Mouse (Mus musculus) left cerebral cortex, adult 8-10 months (tissue): ENCODE results near the gene Tlr12. TPM values are rescaled to one million over a fixed set of nuclear protein-coding genes. Genes with fewer than 3 reads are reported as not detected.
"Not testable (repeated sequence)": the region's sequence is repeated elsewhere in the genome, so short reads cannot be mapped to it uniquely, and the experiment has no call there.

Experiments used
- DNase-seq, 2 experiments: peaks; one replicate each; pipeline ENCODE4 v3.0.0; 2022; ENCODE audit warnings: low spot score in 2 of 2
- total RNA-seq, 4 experiments: library from RNA; stranded (reverse); gene quantifications; 2 replicates each; pipeline ENCODE4 v1.2.4; 2022

The Tlr12 gene
- total RNA-seq, 4 experiments from 2014 or later, result 0.99 to 3.1 (median 2.0) TPM

DNA sequence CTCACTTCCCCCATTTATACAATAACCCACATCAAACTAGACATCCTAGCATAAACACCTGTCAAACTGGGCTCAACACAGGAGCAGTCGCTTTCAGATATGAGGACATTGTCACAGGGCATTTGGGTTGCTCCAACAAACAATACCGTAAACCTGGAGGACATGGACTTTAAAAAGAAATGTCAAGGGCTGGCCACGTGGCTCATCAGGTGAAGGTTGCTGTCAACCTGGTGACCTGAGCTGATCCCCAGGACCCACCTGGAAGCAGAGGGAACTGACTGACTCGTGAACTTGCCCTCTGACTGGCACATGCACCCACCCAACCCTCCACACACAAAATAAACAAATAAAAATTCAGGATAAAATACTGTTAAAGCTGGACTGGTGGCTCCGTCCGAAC is 2.2 kb upstream of the Tlr12 start:
- no peak for DNase-seq

DNA sequence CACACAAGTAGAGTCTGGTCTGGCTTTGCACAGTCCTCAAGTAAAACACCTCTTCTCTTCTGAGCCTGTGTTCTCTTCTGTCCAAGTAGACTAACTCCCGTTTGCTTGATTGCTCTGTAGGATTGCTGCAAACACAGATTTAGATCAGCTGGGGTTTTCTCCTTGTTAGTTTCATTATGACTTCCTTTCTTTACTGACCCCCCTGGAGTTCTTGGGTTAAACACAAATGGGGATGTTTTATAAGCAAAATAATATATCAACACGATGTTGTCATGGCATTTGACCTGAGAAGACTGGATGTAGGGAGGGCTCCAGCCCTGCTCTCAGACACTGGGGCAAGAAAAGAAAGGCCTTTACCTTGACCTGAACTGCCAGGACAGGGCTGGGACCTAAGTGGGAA is 544 bp upstream of the Tlr12 start:
- DNase-seq, result no peak

DNA sequence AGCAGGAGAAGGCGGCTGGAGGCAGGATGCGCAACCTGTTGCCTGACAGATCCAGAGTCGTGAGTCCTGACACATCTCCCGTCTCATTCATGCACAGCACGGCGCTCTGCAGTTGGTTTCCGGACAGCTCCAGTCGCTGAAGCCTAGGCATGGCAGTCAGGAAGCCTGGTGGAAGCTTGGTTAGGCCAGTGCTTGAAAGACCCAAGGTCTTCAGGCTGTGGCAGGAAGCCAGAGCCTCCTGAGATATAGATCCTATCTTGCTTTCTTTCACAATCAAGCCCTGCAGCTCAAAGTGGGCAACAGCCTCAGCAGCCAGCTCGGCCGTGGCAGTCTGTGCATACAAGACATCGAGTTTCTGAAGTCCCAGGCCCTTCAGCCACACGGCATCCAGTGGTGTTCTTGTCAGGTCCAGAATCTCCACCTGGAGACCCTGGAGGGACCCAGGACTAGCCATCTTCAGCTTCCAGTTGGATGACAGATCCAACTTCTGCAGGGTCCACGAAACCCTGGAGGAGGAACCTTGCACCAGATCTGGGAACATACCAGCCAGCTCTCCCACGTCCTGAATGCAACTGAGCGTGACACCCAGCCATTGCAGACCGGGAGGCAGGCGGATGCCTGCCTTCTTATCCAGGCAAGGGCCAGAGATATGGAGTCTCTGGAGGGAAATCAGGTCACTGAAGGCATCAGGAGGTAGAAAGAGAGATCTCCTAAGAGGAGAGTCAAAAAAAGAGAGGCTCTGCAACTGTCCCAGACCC is 877 bp downstream of the Tlr12 start:
- DNase-seq, result no peak

DNA sequence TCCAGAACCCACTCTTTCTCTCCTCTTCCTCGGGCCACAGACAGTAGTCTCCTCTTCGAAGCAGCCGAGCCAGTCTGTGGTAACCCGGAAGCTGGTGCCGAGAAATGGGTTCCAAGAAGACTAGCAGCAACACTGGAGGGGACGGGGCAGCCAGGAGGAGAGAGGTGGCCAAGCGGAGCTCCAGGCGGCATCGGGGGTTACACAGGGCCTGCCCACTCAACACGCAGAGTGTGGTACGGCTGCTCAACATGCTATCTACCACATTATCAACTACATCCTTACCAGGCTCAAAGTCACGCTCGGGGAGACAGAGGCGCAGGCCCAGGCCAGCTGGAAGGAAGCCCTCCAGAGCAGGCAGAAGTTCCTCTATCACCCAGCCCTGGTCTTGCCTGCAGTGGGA is 2.7 kb downstream of the Tlr12 start:
- DNase-seq, result no peak

DNA sequence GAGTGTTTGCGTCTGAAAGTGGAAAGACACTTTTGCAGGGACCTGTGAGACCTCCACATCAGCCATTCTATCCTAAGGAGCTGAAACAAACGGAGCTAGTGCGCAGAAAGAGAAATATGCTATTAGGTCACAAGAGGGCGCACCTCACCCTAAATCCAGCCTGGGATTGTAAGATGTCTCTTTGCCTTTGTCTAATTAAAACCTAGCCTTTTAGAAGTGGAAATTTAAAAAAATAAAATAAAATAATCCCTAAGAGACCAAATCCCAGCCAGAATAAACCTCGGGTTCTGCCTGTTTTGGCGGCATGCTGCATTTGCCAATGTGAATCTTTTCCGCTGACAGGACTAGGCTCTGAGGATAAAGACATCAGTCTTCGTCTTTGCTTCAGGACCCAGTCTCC is 5.1 kb downstream of the Tlr12 start:
- DNase-seq, result no peak

DNA sequence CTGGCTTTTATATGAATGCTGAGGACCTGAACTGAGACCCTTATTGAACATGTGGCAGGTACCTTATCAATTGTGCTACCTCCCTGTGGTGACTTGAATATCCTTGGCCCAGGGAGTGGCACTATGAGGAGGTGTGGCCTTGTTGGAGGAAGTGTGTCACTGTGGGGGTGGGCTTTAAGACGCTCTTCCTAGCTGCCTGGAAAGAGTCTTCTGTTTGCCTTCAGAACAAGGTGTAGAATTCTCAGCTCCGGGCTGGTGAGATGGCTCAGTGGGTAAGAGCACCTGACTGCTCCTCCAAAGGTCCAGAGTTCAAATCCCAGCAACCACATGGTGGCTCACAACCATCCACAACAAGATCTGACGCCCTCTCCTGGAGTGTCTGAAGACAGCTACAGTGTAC is 6.7 kb downstream of the Tlr12 start:
- DNase-seq, result not testable (repeated sequence)

DNA sequence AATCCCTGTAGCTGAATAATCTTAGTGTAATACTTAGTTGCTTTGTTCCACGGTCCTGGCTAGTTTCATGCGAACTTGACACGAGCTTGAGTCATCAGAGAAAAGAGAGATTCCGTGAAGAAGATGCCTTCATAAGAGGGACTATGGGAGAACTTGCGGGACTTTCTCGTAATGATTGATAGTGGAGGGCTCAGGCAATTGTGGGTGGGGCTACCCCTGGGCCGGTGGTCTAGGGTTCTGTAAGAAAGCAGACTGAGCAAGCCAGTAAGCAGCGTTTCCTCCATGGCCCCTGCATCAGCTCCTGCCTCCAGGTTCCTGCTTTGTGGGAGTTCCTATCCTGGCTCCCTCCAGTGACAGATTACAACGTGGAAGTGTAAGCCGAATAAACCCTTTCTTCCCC is 7.7 kb downstream of the Tlr12 start:
- DNase-seq, result no peak

DNA sequence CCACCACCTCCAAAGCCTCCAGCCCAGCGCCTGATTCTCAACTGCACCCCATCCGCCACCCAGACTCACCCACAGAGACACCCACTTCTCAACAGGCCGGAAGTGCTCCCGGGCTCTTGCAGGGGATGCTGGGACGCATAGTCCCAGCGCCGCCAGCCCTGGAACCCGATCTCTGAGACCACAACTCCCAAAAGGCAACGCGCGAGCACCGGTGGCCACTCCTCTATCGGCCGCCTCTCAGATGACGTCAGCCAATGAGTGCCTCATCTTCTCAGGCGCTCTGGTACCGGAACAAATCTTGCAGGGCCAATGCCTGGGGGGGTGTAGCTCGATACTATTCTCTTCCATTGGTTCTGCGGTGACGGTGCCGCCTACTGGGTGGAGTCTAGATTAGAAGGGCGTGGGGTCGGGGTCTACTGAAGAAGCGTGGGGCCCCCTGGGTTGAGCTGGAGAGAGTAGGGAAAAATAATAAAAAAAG is 8.5 kb downstream of the Tlr12 start, which contains the start of gene Zscan20:
Zscan20 (minus strand) TSS at position 174 of the 478 bp plus-strand sequence.
- peak; percentile 77 to 99 for DNase-seq

DNA sequence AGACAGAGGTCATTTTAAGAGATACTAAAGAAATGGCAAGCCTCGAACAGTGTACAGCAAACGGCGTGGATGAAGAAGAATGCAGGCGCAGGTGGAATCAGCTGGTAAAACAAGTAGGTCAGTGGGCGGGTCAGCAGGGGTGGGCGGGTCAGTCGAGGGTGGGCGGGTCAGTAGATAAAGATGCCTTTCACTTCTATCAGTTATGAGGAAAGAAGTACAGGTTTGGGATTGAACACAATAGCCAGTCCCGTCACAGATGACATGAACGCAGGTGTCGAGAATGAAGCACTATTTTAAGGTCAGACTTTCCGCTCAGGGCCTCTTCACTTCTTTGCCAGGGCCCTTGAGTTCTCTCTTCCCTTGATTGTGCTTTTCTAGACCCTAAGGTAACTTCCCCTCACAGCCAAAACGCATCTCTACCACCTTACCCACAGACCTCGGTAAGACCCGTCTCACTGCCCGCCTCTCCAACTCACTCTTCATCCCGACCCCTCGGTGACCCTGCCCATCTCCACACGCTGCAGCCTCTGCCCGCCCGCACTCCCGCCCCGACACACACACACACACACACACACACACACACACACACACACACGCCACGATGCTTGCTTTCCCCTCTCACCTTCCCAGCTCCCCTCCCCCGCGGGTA is 9.0 kb downstream of the Tlr12 start:
- DNase-seq, result peak in 1 of 2 experiments; percentile 22

DNA sequence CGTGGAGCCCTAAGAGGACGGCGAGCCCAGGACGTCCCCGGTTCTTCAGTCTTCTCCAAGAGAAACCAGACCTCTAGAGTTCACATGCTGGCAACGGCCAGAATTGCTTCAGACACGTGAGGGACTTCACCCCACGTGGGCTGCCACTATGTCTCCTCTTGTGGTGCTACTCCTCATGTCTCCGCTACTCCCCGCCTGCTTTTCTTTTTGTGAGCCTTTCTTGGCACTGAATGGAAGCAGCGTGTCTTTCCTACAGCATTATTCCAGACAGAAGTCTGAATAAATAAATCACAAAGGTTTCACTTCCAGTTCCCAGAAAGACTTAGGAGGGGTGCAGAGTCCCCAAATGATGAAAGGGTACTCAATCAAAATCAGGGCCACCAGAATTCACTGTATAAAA is 10.8 kb downstream of the Tlr12 start:
- peak in 1 of 2 experiments; percentile 38 for DNase-seq

DNA sequence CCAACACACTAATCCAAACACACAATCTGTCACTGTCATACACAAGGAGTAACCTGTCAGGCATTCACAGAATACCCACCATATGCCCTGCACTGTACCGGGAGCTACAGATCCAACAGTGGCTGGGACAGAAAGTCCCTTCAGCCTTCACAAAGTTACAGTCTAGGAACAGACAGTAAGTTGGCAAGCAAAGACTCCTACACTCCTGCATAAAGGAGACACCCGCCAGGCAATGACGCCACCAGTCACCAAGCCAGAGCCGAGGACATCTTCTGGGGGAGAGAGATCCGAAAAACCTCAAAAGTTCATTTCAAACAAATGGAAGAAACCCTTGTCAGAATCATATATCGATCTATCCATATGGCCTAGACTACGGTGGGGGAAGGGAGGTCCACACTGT is 11.8 kb downstream of the Tlr12 start:
- DNase-seq, result no peak

DNA sequence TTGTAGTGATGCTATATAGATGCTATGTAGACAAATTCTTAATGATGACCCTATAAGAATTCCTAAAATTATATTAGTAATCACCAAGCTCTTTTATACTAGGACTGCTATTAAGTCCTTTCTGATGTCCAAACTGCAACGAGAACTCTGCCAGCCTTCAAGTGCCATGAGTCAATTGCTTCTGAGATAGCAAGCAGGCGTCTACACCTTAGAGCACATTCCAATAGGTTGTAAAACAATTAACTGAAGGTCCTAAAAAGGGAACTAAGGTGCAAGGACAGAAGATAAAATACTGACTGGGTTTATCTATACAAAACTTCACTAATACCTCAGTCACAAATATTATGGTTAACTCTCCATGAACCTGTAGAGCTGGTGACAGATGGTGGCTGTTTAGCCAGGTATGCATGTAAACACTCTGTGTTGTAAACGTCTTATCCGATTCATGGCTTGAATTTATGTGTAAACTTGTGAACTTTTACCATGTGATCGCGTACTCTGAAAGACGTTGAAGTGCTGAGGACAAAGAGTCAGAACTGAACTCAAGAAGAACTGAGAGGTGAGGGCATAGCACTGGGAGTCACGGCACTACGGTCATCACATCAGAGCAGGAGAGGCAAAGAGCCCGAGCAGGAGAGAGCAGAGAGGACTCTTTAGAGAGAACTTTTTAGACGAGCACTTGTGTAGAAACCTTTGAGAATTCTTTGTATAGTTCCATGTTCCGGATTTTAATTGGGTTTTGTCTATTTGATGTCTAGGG is 20.4 kb downstream of the Tlr12 start:
- no peak for DNase-seq

DNA sequence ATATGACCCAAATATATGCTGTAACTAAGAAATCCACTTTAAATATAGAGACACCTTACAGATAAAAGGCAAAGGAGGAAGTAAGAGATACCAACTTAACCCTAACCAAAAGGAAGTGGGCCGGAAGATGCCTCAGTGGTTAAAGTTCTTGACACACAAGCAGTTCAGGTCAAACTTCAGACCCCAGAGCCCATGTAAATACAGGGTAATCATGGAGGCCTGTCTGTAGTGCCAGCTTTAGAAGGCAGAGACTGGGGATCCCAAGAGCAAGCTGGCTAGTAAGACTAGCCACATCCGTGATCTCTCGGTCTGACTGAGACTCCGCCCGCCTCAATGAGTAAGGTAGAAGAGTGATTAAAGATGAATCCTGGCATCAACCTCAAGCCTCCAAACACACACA is 24.4 kb downstream of the Tlr12 start:
- DNase-seq, result no peak

DNA sequence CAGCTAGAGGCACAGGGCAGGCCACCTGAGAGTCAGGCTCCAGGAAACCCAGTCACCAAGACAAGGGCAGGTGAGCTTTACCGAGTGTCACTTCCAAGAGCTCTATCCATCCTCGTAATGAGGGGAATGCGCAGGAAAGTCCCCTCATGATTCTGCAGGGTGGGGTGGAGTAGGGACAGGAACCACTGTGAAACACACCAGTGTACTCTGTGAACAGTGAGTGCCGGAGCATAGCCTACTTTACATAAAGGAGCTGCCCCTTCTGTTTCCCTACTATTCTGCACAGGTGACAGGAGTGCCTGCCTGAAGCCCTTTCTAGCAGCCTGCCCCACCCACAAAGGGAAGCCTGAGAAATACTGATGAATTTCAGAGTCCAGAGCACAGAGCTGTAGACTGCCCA is 25.1 kb downstream of the Tlr12 start:
- DNase-seq, result no peak

DNA sequence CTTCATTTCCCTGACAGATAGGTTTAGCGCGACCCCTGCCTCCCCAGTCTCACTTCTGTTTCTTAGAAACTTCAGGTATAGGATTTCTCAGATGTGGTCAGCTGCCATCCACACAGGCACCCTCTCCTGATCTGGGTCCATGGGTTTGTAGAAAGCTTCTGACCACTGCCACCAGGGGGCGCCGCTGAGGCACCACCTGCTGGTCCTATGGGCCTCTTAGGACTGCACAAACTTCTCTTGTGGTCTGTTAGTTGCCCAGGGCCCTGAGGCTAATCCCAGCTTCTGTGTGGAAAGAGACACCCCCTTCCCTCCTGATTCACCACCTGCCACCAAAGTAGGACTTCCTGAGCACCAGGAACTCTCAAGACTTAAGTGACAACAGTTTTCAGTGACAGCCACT is 39.2 kb downstream of the Tlr12 start:
- no peak for DNase-seq

DNA sequence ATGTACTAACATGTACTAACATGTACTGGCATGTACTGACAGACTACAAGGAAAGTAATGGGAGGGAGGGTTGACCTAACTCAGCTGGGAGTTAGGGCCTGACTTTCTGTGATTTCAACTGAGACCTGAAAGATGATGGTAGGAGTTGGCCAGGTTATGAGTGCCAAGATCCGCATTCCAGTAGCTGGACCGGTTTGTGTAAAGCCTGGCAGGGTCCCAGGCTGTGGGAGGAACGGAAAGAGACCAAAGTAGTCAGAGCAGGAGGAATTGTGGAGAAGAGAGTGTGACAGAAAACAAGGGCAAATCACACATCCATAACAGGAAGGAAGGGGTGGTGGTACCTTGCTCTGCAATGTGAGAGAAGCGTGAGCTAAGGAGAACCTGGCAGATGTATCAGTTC is 42.6 kb downstream of the Tlr12 start:
- no peak for DNase-seq

Other genes starting within 250 kb of the Tlr12 start
- 10 to 100 TPM in 1 of 4 experiments, 1 to 10 TPM in 3; 6.2 to 11.9 (median 8.5) TPM for gene Zscan20, start 8.5 kb downstream of the Tlr12 start, total RNA-seq
- gene Phc2, start 36.1 kb upstream of the Tlr12 start, total RNA-seq, result 10 to 100 TPM; 88.6 to 92.0 (median 90.0) TPM
- under 1 TPM; 0.09 to 0.39 (median 0.27) TPM for gene A3galt2, start 136.7 kb upstream of the Tlr12 start, total RNA-seq
- gene Zfp362, start 187.4 kb upstream of the Tlr12 start, total RNA-seq, result 10 to 100 TPM; 27.1 to 32.9 (median 30.1) TPM